Mouse (Mus musculus): Measurements from ENCODE around the gene Insr.

Insr gene

DNA sequence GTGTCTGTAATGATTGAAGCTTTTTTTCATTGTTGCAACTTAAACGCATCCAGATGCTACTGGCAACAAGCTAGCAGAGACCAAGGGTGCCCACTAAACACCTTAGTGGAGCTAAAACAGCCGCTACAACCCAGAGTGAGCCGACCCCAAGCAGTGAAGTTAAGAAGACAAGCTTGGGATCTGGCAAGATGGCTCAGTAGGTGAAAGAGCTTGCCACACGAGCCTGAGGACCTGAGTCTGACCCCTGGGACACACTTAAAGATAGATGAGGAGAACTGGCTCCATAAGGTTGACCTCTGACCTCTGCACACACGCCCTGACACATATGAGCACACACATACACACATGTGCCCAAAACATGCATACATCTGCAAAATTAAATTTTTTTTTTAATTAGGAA is 4.2 kb downstream of the Insr start:
- no peak for DNase-seq (ENCODE audit: low spot score in 2 of 2)

DNA sequence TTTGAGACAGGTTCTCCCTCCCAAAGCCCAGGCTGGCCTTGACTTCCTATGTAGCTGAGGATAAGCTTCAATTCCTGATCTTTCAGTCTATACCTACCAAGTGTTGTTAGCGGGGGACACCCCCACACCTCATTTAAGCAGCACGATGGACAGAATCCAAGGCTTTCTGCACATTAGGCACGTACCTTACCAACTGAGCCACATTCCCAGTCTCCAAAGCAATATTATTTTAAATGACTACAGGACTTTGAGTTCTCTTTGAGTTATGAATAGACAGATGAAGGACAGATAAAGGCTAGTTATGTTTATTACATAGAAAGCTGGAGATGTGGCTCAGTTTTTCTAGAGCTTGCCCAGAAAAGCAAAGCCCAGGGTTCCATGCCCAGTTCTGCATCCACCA is 5.6 kb downstream of the Insr start:
- DNase-seq (ENCODE audit: low spot score in 2 of 2) = no peak

DNA sequence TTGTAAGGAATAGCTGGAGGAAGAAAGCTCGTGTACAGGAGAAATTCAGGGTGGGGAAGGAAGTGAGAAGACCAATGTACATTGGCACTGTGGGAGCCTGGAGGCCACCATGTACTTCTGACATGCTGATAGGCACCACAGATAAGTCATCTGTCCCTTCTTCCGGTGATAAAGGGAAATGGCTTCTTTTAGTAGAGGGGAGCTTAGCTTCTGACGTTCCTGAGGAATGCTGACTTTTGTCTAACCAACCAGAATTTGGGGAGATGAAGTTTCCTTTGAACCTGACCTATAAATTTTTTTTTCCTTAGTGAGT is 12.0 kb downstream of the Insr start:
- no peak for DNase-seq (ENCODE audit: low spot score in 2 of 2)

DNA sequence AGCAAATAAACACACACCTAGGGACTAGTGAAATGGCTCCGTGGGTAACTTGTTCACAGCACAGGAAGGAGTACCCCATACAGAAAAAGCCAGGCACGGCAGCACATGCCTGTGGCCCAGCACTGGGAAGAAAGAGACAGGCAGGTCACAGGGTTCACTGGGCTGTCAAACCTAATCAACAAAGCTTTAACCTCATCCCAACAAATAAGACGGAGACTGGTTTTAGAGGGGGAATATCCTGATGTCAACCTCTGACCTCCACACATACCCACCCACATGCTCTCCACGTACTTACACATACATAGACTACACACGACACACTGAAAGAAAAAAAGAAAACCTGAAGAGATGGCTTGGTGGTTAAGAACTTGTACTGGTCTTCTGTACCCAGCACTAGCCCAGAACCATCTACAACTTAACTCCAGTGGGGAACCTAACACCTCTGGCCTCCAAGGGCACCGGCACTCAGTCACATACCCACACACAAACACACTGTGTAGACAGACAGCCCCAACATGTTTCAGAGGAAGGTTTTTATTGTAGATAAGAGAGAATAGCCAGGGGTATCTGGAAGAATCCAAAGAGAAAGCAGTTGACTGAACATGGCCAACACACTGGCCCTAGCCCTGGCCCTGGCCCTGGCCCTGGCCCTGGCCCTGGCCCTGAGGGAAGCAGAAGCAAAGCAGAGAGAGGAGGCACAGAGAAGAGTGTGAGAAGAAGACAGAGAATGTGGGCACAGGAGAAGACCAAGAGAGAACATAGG is 12.6 kb downstream of the Insr start:
- no peak for DNase-seq (ENCODE audit: low spot score in 2 of 2)

DNA sequence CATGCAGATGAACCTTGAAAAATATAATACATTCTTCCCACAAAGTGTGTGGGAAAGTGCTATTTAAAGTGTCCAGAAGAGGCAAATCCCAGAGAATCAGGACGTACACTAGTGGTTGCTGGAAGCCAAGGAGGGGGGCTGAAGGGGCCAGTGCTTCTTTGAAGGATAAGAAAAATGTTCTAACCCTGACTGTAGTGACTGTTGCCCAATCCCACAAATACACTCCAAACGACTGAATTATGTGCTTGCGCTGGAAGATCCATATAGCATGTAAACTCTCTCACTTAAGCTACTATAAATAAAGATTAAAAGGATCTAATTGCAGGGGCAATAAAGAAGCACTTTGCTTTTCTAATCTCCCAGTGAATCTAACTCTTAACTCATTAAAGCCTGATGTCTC is 14.2 kb downstream of the Insr start:
- DNase-seq (ENCODE audit: low spot score in 2 of 2) = no peak

DNA sequence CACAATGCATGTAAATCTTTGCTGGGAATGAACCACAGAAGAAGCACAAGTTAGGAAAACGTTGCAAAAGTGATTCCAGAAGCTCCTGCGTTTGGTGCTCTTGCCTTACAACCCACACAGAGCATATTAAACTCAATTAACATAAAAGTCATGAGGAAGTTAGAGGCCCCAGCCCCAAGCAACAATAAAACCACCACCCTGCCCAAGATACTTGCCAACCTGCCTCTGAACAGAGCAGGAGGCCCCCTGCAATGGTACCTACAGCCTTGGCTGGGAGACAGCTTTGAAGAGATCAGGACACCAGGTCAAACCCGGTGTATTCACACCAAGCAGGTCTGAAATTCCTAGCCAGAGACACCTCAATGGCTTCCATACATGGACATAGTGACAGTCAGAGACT is 16.6 kb downstream of the Insr start:
- no peak for DNase-seq (ENCODE audit: low spot score in 2 of 2)

DNA sequence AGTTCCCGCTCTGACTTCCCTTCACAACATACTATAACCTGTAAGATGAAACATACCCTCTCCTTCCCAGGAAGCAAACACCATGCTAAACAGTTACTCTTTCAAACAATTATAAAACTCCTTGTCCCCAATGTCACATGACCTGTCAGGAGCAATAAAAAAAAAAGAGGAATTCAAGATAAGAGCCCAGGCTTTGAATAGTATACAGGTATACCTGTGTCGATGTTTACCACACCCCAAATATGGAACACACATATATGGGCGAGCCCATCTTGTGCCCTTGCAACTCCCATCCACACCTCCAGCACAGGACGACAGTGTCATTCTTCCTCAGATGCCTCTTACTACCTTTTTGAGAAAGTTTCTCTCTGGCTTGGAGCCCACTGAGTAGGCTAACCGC is 18.3 kb downstream of the Insr start:
- DNase-seq (ENCODE audit: low spot score in 2 of 2) = no peak

DNA sequence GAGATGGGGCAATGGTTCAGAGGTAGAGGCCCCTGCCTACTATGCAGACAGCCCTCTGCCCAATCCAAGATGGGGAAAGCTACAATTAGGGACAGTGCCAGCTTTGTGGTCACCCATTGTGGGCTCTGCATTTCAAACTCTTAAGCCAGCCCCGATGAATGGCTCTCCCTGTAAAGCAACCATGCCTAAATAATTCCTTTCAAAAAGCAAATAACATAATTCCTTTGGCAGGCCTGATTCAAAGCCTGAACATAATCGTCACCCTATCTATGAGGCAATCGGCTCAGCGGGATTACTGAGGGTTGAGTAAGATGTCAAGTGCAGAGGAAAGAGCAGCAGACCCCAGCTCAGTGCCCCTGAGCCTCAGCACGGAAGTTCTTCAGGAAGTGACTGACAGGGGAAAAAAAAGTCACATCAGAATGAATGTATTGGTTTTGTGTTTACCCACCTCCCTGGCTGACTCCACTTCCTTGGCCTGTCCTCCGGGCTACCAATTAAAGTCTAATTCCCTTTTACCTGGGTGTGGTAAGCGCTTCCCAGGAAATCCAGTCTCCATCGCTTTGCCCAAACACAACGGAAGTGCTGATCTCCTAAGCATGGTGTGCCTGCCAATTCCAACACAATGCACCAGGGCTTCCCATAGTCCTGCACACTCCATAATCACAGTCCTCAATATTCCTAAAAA is 19.1 kb downstream of the Insr start:
- DNase-seq (ENCODE audit: low spot score in 2 of 2) = no peak

DNA sequence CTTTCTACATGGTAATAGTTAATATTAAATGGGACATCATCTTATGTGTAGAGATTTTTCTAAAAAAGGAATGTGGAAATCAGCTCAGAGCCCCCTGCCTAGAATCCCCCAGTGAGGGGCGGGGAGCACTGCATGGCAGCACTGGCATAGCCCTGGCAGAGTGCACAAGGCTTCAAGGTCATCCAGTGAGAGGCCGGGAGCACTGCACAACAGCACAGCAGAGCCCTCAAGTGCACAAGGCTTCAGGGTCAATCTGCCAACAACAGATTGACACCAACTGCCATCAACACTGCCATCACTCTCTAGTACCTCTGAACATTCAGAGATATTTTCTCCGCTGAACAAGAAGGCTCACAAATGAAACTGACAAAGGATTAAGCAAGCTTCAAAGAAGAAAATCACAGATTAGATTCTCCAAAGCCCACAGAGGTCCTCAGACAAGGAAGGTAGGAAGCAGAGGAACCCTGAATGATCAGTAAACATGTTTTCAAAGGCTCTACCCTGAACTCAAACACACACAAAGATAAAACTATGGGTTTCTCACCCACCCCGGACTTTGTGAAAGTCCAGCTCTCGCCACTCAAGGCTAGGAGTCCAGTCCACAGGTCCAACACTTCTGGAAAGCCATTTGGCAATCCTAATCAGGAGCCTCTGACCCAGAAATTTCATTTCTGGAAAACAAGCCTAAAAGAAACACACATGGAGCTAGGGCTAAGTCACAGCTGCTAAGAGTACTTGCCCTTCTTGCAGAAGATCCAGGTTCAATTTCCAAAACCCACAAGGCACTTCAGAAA is 23.1 kb downstream of the Insr start:
- no peak for DNase-seq (ENCODE audit: low spot score in 2 of 2)

DNA sequence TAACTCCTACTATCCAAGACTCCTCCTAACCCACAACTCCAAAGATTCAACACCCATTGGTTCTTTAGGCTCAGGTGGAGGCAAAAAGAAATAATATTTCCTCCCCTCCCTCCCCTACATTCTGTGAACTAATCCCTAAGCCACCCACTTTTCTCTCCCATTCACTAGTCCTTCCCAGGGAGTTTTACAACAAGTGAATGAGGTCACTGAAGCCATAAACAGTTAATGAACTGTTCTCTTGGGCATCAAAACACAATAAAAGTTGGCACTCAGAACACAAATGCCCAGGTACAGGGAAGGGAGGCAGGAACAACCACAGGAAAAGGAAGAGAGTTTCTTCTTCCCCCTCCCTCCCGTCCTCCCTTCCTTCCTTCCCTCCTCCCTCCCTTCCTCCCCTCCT is 24.1 kb downstream of the Insr start:
- no peak for DNase-seq (ENCODE audit: low spot score in 2 of 2)

DNA sequence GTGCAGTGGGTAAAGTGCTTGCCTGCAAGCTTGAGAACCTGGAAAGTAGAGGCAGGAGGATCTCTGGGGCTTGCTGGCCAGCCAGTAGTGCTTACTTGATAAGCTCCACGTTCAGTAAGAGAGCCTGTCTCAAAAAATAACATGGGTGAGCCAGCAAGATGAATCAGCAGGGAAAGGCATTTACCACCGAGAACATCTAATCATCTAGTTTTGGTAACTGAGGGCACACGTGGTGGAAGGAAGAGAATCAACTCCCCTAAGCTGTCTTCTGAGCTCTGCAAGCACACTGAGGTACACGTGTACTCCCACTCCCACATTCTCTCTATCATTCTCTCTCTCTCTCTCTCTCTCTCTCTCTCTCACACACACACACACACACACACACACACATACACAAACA is 26.2 kb downstream of the Insr start:
- DNase-seq (ENCODE audit: low spot score in 2 of 2) = no peak

DNA sequence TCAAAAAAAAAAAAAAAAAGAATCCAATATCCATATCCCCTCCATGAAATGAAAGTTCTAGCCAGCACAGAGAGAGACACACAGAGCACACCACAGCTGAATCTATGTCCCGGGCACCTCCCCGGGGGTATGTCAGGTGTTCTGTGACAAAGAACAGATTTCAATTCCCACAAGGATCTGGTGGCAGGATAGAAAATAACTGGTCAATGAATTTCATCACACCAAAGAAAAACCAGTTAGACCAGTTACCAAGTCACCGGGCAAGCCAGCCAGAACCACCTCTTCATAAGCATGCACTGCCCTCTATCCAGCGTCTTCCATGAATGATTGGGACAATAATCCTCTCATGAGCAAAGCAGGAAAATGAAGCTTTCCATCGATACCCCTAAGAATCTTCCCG is 26.8 kb downstream of the Insr start:
- no peak for DNase-seq (ENCODE audit: low spot score in 2 of 2)

DNA sequence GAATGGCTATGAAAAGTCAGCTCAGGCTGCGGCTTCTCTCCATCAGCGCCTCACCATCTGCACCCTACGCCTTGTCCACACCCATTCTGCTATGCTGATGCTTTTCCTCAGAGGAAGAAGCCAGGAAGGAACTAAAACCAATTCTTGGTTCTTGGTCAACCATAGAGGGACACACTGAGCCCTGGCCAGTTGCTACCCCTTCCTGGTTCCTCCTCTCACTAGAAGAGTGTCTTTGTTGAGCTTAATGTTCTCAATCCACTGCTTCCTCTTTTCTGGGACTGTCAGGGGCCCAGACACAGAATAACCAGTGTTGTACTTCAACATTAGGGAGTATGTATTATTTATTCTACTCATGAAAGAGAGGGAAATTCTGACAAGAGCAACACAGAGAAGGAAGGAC is 28.3 kb downstream of the Insr start:
- no peak for DNase-seq (ENCODE audit: low spot score in 2 of 2)

DNA sequence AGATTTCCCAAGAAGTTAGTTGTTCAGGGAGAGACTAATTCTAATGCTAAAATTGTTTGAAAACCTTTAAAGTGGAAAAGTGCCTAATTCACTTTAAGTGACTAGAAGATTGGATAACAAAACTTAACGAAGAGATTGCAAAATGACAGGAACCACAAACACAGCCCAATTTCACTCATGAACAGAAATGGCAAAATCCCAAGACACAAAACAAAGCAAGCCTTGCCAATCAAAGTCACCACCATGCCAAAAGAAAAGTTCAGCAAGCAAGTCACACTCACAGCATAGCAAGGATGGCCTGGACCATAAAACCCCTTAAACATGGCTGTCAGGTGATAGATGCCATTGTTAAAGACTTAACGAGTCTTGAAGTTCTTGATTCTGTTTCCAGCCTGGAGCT is 29.5 kb downstream of the Insr start:
- no peak for DNase-seq (ENCODE audit: low spot score in 2 of 2)

DNA sequence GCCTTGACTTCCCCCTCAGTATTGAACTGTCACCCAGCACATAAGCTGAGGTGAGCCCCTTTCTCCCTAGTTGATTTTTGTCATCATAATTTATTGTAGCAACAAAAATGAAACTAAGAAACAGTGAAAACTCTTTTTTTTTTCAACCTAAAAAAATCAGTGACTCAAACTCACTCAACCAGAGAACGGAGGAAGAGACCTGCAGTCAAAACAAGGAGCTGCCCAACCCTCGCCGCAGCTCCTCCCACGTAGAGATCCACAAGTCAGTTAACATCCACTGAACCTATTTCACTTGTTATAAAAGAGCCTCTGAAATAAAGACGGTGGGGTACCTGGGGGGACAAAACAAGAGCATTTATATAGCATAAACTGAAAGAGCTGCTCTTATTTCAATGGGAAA is 30.7 kb downstream of the Insr start:
- no peak for DNase-seq (ENCODE audit: low spot score in 2 of 2)

DNA sequence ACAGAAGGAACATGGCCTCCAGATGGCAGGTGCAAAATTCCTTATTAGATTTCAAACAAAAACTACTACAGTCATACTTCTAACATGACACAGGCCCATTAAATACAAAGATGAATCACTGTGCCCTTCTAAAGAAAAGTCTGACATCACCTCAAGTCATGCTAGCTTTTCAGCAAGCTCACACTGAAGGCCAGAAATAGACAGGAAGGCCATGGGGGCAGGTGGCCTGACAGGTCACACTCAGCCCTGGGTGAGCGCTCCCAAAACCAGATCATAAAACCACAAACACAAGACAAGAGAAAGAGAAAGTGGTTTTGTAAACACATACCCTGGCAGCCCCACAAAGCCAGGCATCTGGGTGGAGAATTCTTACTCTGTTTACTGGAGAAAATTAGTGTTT is 32.3 kb downstream of the Insr start:
- no peak for DNase-seq (ENCODE audit: low spot score in 2 of 2)

DNA sequence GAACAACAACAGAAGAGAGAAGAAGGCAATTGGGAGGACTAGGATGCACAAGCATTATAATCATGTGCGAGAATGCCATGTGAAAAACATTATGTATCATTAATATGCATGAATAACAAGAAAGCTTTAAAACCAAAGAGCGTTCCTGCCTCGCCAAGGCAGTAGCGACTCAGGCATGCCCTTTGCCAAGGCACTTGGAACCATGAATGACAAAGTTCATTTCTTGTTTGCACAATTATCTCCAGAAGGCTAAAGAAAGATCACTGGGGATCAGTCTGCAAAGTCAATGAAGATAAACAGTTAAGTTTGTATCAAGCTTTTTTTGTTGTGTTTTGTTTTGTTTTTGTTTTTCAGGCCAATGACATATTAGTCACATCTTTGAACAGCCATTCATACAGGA is 36.2 kb downstream of the Insr start:
- DNase-seq (ENCODE audit: low spot score in 2 of 2) = no peak

DNA sequence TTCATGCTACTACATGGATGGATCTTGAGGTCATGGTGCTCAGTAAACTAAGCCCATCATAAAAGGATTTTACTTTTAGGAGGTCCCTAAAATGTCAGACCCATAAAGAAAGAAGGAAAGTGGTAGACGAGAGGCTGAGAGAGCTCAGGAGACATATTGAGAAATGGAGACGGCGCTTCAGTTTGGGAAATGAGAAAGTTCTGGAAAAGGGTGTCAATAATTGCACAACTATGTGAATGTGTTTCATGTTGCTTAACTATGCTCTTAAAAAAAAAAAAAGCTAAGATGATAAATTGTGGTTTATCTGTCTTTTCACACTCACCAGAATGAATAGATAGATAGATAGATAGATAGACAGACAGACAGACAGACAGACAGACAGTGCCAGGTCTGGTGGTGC is 38.7 kb downstream of the Insr start:
- no peak for DNase-seq (ENCODE audit: low spot score in 2 of 2)

DNA sequence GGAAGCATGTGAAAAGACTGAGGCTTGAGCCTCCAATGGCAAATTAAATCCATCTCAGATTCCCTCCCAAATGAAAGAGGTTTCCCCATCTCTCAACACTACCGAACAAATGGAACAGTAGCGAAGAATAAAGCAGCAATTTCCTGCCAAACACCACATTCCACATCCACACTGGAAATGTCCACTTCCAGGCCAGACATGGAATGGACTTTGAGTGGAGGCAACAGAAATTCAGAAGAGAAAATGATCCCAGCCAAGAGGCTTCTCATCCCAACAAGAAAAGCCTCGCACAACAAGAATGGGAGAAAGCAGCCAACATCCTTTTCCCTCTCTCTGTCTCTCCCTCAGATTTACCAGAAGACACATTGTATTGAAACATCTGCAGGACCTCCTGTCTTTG is 39.8 kb downstream of the Insr start:
- DNase-seq (ENCODE audit: low spot score in 2 of 2) = no peak

DNA sequence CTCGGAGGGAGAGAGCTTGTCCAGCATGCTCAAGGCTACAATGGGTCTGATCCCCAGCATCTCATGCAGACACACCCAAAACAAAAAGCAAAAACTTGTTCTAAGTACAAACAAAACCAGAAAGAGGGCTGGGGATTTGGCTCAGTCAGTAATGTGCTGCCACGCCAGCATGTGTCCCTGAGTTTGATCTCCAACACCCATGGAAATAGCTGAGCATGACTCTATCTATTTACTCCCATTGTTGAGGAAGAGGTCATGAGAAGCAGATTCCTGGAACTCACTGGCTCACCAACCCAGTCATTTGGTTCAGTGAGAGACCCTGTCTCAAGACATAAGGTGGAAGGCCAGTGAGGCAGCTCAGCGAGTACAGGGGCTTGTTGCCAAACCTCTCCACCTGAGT is 40.6 kb downstream of the Insr start:
- no peak for DNase-seq (ENCODE audit: low spot score in 2 of 2)

DNA sequence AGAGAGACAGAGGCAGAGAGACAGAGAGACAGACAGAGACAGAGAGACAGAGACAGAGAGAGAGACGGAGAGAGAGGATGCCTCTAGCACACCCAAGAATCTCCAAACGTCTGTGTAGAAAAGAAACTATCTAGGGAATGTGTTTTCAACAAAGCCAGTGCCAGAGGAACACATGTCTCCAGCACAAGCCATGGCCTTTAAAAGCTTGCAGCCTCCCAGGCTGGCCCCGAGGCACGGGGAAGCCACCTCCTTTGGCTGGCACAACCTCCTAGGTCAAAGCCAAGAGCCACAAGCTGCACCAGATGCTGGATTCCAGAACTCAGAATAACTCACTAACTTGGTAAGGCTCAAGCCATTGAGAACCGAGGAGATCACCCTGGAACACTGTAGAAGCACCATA is 42.1 kb downstream of the Insr start:
- DNase-seq (ENCODE audit: low spot score in 2 of 2) = no peak

DNA sequence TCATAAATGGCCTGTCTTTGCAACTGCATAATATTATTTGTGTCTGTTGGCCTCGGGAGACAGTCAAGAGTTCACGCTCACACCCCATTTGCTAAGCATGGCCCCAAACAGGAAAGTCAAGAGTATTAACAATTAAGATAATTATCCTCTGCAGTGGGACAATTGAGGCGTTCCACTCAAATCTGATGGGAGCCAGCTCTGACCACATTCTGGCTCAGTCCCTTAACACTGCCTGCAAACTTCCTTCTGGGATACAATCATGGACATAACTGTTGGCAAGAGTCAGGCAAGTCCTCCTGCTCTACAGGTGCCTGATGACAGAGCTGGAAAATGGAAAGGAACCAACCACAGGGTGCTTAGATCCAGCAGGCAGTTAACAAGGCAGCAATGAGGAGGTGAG is 43.1 kb downstream of the Insr start:
- no peak for DNase-seq (ENCODE audit: low spot score in 2 of 2)

DNA sequence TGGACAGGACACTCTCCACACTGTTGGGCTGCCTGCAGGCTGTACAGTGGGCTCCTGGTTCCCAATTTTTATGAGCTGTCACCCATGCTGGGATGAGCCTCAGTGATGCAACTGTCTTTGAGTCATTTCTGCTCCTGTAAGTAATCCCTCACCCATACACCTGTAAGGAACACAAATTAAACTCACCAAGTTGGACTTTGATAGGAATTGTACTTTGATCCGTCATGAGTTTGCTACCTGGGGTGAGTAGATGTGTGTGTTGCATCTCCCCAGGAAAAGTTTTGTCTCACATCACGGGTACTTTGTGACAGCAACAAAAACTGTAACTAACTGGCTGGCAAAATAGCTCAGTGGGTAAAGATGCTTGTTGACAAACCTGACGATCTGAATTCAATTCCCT is 44.8 kb downstream of the Insr start:
- no peak for DNase-seq (ENCODE audit: low spot score in 2 of 2)

Data from spleen, postnatal 4 days (tissue).